Mouse (Mus musculus) neural tube, embryonic 13.5 days (tissue): ENCODE measurements around the gene Fkbp1b. TPM values are rescaled to one million over a fixed set of nuclear protein-coding genes. Genes with fewer than 3 reads are reported as not detected.
"Not testable (repeated sequence)": the region's sequence is repeated elsewhere in the genome, so short reads cannot be mapped to it uniquely, and the experiment has no call there.

Experiments used
- ATAC-seq: fragments of 200-750 bp; cut with Nextera tagmentation; 2 replicates; pipeline ENCODE4 v1.8.0; 2017; ENCODE audit warnings: low read depth, mild to moderate bottlenecking, moderate TSS enrichment, moderate library complexity
- H3K27ac ChIP-seq: fragments of 300-500 bp; sonication (generic); replicated peaks from 2 replicates; pipeline ENCODE4 v1.5.1; 2015; ENCODE audit warnings: moderate library complexity, mild to moderate bottlenecking, inconsistent platforms
- H3K27me3 ChIP-seq: fragments of 300-500 bp; sonication (generic); 2 replicates; pipeline ENCODE4 v1.6.1; 2015; ENCODE audit warnings: mild to moderate bottlenecking, inconsistent platforms
- H3K36me3 ChIP-seq: fragments of 300-500 bp; sonication (generic); 2 replicates; pipeline ENCODE4 v1.6.1; 2015; ENCODE audit warnings: mild to moderate bottlenecking, inconsistent platforms
- H3K4me1 ChIP-seq: fragments of 300-500 bp; sonication (generic); replicated peaks from 2 replicates; pipeline ENCODE4 v1.6.1; 2015; ENCODE audit warnings: inconsistent platforms
- H3K4me2 ChIP-seq: fragments of 300-500 bp; sonication (generic); 2 replicates; pipeline ENCODE4 v1.6.1; 2015; ENCODE audit warnings: inconsistent platforms, mild to moderate bottlenecking, moderate library complexity
- H3K4me3 ChIP-seq: fragments of 300-500 bp; sonication (generic); 2 replicates; pipeline ENCODE4 v1.5.1; 2015; ENCODE audit warnings: mild to moderate bottlenecking, inconsistent platforms
- H3K9ac ChIP-seq: fragments of 300-500 bp; sonication (generic); 2 replicates; pipeline ENCODE4 v1.6.1; 2015; ENCODE audit warnings: moderate library complexity, mild to moderate bottlenecking, inconsistent platforms
- H3K9me3 ChIP-seq: fragments of 300-500 bp; sonication (generic); 2 replicates; pipeline ENCODE4 v1.6.1; 2016; ENCODE audit warnings: inconsistent platforms
- WGBS: fragments of 180-500 bp; shearing (Covaris S2); methylation state at CpG from one replicate; pipeline ENCODE4 v1.1.7; 2015; 5-methylcytosine and 5-hydroxymethylcytosine counted together
- polyA plus RNA-seq: library from polyadenylated mRNA; unstranded; fragments of >200 nt; fragmentation: Nextera tagmentation; extraction: Ambion mirVana; gene quantifications from 2 replicates; pipeline ENCODE4 v1.2.1, GENCODE M21; 2015

The Fkbp1b gene
- polyA plus RNA-seq, 1 experiment from 2014 or later, result 130 TPM

GRCm38 (mm10) chr12:4788128-4788527 is 53.3 kb downstream of the Fkbp1b start:
- WGBS, result 94% methylated on average over 25 of the region's 25 CpGs

GRCm38 (mm10) chr12:4784466-4784865 is 56.9 kb downstream of the Fkbp1b start:
- no peak for ATAC-seq
- 70% methylated on average over 2 of the region's 2 CpGs for WGBS
- H3K27me3 ChIP-seq, result no peaks in the 10 kb centered on the region

More at GRCm38 (mm10) chr12:4788128-4788527, 53.3 kb downstream of the Fkbp1b start:
- not testable (repeated sequence) for H3K4me2 ChIP-seq, H3K36me3 ChIP-seq, H3K4me3 ChIP-seq, H3K4me1 ChIP-seq, H3K27me3 ChIP-seq, H3K9me3 ChIP-seq, H3K9ac ChIP-seq, H3K27ac ChIP-seq, ATAC-seq

GRCm38 (mm10) chr12:4783598-4783997 is 57.8 kb downstream of the Fkbp1b start:
- Histone ChIP-seq H3K4me1 (no peaks in the 10 kb centered on the region), H3K36me3 (no peaks in the 10 kb centered on the region), H3K9me3 (no peaks in the 10 kb centered on the region), H3K27me3 (no peaks in the 10 kb centered on the region), H3K4me3 (no peak overlapping the region), H3K4me2 (no peak overlapping the region), H3K9ac (no peak overlapping the region), H3K27ac (no peak overlapping the region)
- WGBS, result 56% methylated on average over 5 of the region's 5 CpGs
- ATAC-seq, result no peak

More at GRCm38 (mm10) chr12:4784466-4784865, 56.9 kb downstream of the Fkbp1b start:
- Histone ChIP-seq H3K4me3 (no peak overlapping the region), H3K9ac (no peak overlapping the region), H3K27ac (no peak overlapping the region), H3K4me2 (no peak overlapping the region), H3K4me1 (no peaks in the 10 kb centered on the region), H3K9me3 (no peaks in the 10 kb centered on the region), H3K36me3 (no peaks in the 10 kb centered on the region)

Other genes starting within 250 kb of the Fkbp1b start
- gene Itsn2, start 249.0 kb downstream of the Fkbp1b start, polyA plus RNA-seq, result 21.6 and 22.3 TPM in 2 replicates
- not detected in 2 replicates for gene Gm3625, start 248.7 kb downstream of the Fkbp1b start, polyA plus RNA-seq
- gene Fam228a, start 103.2 kb downstream of the Fkbp1b start, polyA plus RNA-seq, result 0.45 and 0.66 TPM in 2 replicates
- 8.4 and 10.8 TPM in 2 replicates for gene Pfn4, start 72.6 kb downstream of the Fkbp1b start, polyA plus RNA-seq
- gene Fam228b, start 72.3 kb downstream of the Fkbp1b start, polyA plus RNA-seq, result 3.5 and 4.8 TPM in 2 replicates
- 245 and 256 TPM in 2 replicates for gene Sf3b6, start 24.0 kb downstream of the Fkbp1b start, polyA plus RNA-seq
- 17.1 and 17.9 TPM in 2 replicates for gene Wdcp, start 1.7 kb upstream of the Fkbp1b start, polyA plus RNA-seq
- gene Mfsd2b, start 32.8 kb upstream of the Fkbp1b start, polyA plus RNA-seq, result 2.8 and 3.2 TPM in 2 replicates
- gene Ubxn2a, start 66.1 kb upstream of the Fkbp1b start, polyA plus RNA-seq, result 41.0 and 45.4 TPM in 2 replicates
- 12.8 and 14.2 TPM in 2 replicates for gene Atad2b, start 75.8 kb upstream of the Fkbp1b start, polyA plus RNA-seq